Mouse (Mus musculus) olfactory bulb, adult 2 months (tissue): ENCODE measurements around the gene Tbx6.

Experiments used
- CTCF ChIP-seq: fragments of 200-500 bp; IDR thresholded peaks from 2 replicates; pipeline ENCODE4 v1.5.1; 2012; ENCODE audit warnings: low read depth, mild to moderate bottlenecking, low read length, moderate library complexity; ENCODE audit not compliant: insufficient read depth
- POLR2A ChIP-seq: fragments of 200-500 bp; IDR thresholded peaks from 2 replicates; pipeline ENCODE4 v1.6.1; 2012; ENCODE audit warnings: mild to moderate bottlenecking, low read depth, low read length, moderate library complexity; ENCODE audit not compliant: insufficient read depth

DNA sequence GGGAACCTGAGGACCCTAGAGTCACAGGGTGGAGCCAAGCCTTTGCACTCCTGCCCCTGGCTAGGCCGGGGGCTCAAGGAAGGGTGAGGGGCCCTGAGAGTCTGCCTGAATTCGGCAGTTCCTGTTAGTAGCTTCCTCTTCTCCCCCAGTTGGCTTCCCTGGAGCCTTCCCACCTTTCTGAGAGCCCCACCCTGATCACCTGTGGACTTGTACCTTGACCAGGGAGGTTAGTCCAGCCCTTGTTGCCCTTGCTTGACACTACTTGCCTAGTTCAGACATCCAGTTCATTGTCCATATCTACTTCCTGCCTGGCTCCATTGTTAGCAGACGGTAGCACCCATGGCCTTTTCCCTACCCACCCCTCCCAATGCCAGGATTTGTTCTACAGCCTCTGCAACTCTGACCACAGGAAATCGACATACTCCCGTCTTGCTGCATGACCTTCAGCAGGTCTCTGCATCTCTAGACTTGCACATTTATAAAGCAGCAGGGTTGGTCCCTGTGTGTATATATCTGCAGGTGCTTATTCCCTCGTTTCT lies 19.7 kb upstream of the Tbx6 start:
- no peak for TF ChIP-seq POLR2A
- TF ChIP-seq CTCF = no peak
